Mouse (Mus musculus) hindbrain, embryonic 13.5 days (tissue): ENCODE results near the gene Naa50. TPM values are rescaled to one million over a fixed set of nuclear protein-coding genes. Genes with fewer than 3 reads are reported as not detected.

Experiments used
- ATAC-seq: fragments of 200-750 bp; cut with Nextera tagmentation; 2 replicates; pipeline ENCODE4 v1.8.0; 2017; ENCODE audit warnings: moderate TSS enrichment; ENCODE audit not compliant: low FRiP score
- H3K27ac ChIP-seq: fragments of 300-500 bp; sonication (generic); 2 replicates; pipeline ENCODE4 v1.5.1; 2015; ENCODE audit warnings: inconsistent platforms, mild to moderate bottlenecking, moderate library complexity
- H3K27me3 ChIP-seq: fragments of 300-500 bp; sonication (generic); 2 replicates; pipeline ENCODE4 v1.6.1; 2015; ENCODE audit warnings: mild to moderate bottlenecking, inconsistent platforms
- H3K36me3 ChIP-seq: fragments of 300-500 bp; sonication (generic); 2 replicates; pipeline ENCODE4 v1.6.1; 2015; ENCODE audit warnings: mild to moderate bottlenecking, inconsistent platforms
- H3K4me1 ChIP-seq: fragments of 300-500 bp; sonication (generic); replicated peaks from 2 replicates; pipeline ENCODE4 v1.6.1; 2015; ENCODE audit warnings: inconsistent platforms
- H3K4me2 ChIP-seq: fragments of 300-500 bp; sonication (generic); 2 replicates; pipeline ENCODE4 v1.6.1; 2015; ENCODE audit warnings: inconsistent platforms, mild to moderate bottlenecking, moderate library complexity
- H3K4me3 ChIP-seq: fragments of 300-500 bp; sonication (generic); 2 replicates; pipeline ENCODE4 v1.5.1; 2015; ENCODE audit warnings: mild to moderate bottlenecking, inconsistent platforms
- H3K9ac ChIP-seq: fragments of 300-500 bp; sonication (generic); 2 replicates; pipeline ENCODE4 v1.6.1; 2015; ENCODE audit warnings: mild to moderate bottlenecking, inconsistent platforms
- H3K9me3 ChIP-seq: fragments of 300-500 bp; sonication (generic); 2 replicates; pipeline ENCODE4 v1.6.1; 2016; ENCODE audit warnings: inconsistent platforms
- WGBS: fragments of 180-500 bp; shearing (Covaris S2); methylation state at CpG from one replicate; pipeline ENCODE4 v1.1.7; 2015; 5-methylcytosine and 5-hydroxymethylcytosine counted together
- polyA plus RNA-seq: library from polyadenylated mRNA; unstranded; fragments of >200 nt; fragmentation: Nextera tagmentation; extraction: Ambion mirVana; gene quantifications from 2 replicates; pipeline ENCODE4 v1.2.1, GENCODE M21; 2015

Gene Naa50
- polyA plus RNA-seq, 1 experiment from 2014 or later, result 65.8 TPM

- Histone ChIP-seq H3K27me3 (no peaks in the 10 kb centered on the region), H3K4me3 (no peak overlapping the region), H3K4me2 (no peak overlapping the region), H3K9ac (no peak overlapping the region), H3K9me3 (no peaks in the 10 kb centered on the region), H3K27ac (no peak overlapping the region), H3K4me1 (no peaks in the 10 kb centered on the region), H3K36me3 (peaks cover 16% of the 10 kb centered on the region)
- WGBS, result 72% methylated on average over 6 of the region's 6 CpGs
- ATAC-seq, result no peak
Measured at GRCm38 (mm10) chr16:44154497-44155057, 14.9 kb downstream of the Naa50 start.

- H3K9me3 ChIP-seq, result no peaks in the 10 kb centered on the region
- H3K27ac ChIP-seq, result no peak overlapping the region
- no peak overlapping the region for H3K4me3 ChIP-seq
- no peaks in the 10 kb centered on the region for H3K4me1 ChIP-seq
- no peaks in the 10 kb centered on the region for H3K27me3 ChIP-seq
- H3K4me2 ChIP-seq, result no peak overlapping the region
- WGBS, result 95% methylated on average over 7 of the region's 7 CpGs
- peaks cover 16% of the 10 kb centered on the region for H3K36me3 ChIP-seq
- no peak for ATAC-seq
- no peak overlapping the region for H3K9ac ChIP-seq
Measured at GRCm38 (mm10) chr16:44159325-44159724, 19.7 kb downstream of the Naa50 start.

- Histone ChIP-seq H3K9me3 (no peaks in the 10 kb centered on the region), H3K27me3 (no peaks in the 10 kb centered on the region), H3K36me3 (peaks cover 7% of the 10 kb centered on the region), H3K4me1 (no peaks in the 10 kb centered on the region), H3K27ac (no peak overlapping the region), H3K4me2 (no peak overlapping the region), H3K9ac (no peak overlapping the region), H3K4me3 (no peak overlapping the region)
- no peak for ATAC-seq
- WGBS, result 88% methylated on average over 2 of the region's 2 CpGs
Measured at GRCm38 (mm10) chr16:44163831-44164230, 24.2 kb downstream of the Naa50 start.

- Histone ChIP-seq H3K4me1 (no peaks in the 10 kb centered on the region), H3K4me3 (no peak overlapping the region), H3K4me2 (no peak overlapping the region), H3K27me3 (no peaks in the 10 kb centered on the region), H3K9me3 (no peaks in the 10 kb centered on the region), H3K36me3 (no peaks in the 10 kb centered on the region), H3K9ac (no peak overlapping the region), H3K27ac (no peak overlapping the region)
- WGBS, result 69% methylated on average over 3 of the region's 3 CpGs
- ATAC-seq, result no peak
Measured at GRCm38 (mm10) chr16:44165182-44165581, 25.6 kb downstream of the Naa50 start.

GRCm38 (mm10) chr16:44168990-44169389, 29.4 kb downstream of the Naa50 start:
- H3K4me3 ChIP-seq, result no peak overlapping the region
- 87% methylated on average over 4 of the region's 4 CpGs for WGBS
- no peak overlapping the region for H3K4me2 ChIP-seq
- H3K9me3 ChIP-seq, result no peaks in the 10 kb centered on the region
- no peaks in the 10 kb centered on the region for H3K27me3 ChIP-seq
- no peak for ATAC-seq
- H3K9ac ChIP-seq, result no peak overlapping the region
- no peak overlapping the region for H3K27ac ChIP-seq
- no peaks in the 10 kb centered on the region for H3K36me3 ChIP-seq
- peaks cover 7% of the 10 kb centered on the region for H3K4me1 ChIP-seq

GRCm38 (mm10) chr16:44172297-44173154, 32.9 kb downstream of the Naa50 start:
- Histone ChIP-seq H3K36me3 (no peaks in the 10 kb centered on the region), H3K4me2 (peak overlapping the region; percentile 75), H3K9me3 (no peaks in the 10 kb centered on the region), H3K9ac (peak overlapping the region; percentile 88), H3K4me1 (peaks cover 26% of the 10 kb centered on the region), H3K4me3 (peak overlapping the region; percentile 93), H3K27ac (peak overlapping the region; percentile 89), H3K27me3 (no peaks in the 10 kb centered on the region)
- under 1% methylated on average over 26 of the region's 26 CpGs for WGBS
- ATAC-seq, result peak; percentile 100

GRCm38 (mm10) chr16:44173155-44173941, 33.7 kb downstream of the Naa50 start, which contains the start of gene Usf3:
Gene Usf3, plus strand, starts transcription at chr16:44173246.
- no peaks in the 10 kb centered on the region for H3K27me3 ChIP-seq
- peak within 1 kb of the TSS; percentile 88 for H3K9ac ChIP-seq
- H3K9me3 ChIP-seq, result no peaks in the 10 kb centered on the region
- peak within 1 kb of the TSS; percentile 90 for H3K27ac ChIP-seq
- peak within 1 kb of the TSS; percentile 75 for H3K4me2 ChIP-seq
- H3K36me3 ChIP-seq, result no peaks in the 10 kb centered on the region
- WGBS, result under 1% methylated on average over 55 of the region's 77 CpGs
- peaks cover 26% of the 10 kb centered on the region for H3K4me1 ChIP-seq
- H3K4me3 ChIP-seq, result peak within 1 kb of the TSS; percentile 93
- peak; percentile 74 for ATAC-seq

GRCm38 (mm10) chr16:44173966-44174530, 34.4 kb downstream of the Naa50 start:
- 28% methylated on average over 7 of the region's 7 CpGs for WGBS
- no peaks in the 10 kb centered on the region for H3K9me3 ChIP-seq
- H3K27ac ChIP-seq, result peak overlapping the region; percentile 90; the same call in 1 of the 2 replicates
- H3K4me2 ChIP-seq, result peak overlapping the region; percentile 74
- no peaks in the 10 kb centered on the region for H3K27me3 ChIP-seq
- no peaks in the 10 kb centered on the region for H3K36me3 ChIP-seq
- peak overlapping the region; percentile 88 for H3K9ac ChIP-seq
- peak overlapping the region; percentile 93 for H3K4me3 ChIP-seq
- ATAC-seq, result no peak
- peaks cover 26% of the 10 kb centered on the region for H3K4me1 ChIP-seq

- peak overlapping the region; percentile 74; the same call in 1 of the 2 replicates for H3K4me2 ChIP-seq
- no peak for ATAC-seq
- H3K4me1 ChIP-seq, result peaks cover 26% of the 10 kb centered on the region
- H3K4me3 ChIP-seq, result 0 out of 2 replicates have a peak overlapping the region, but pooled peaks have one; percentile 4
- WGBS, result 88% methylated on average over 1 of the region's 1 CpGs
- no peak overlapping the region for H3K9ac ChIP-seq
- H3K36me3 ChIP-seq, result no peaks in the 10 kb centered on the region
- H3K27me3 ChIP-seq, result no peaks in the 10 kb centered on the region
- no peak overlapping the region for H3K27ac ChIP-seq
- H3K9me3 ChIP-seq, result no peaks in the 10 kb centered on the region
Measured at GRCm38 (mm10) chr16:44175001-44175400, 35.4 kb downstream of the Naa50 start.

GRCm38 (mm10) chr16:44176511-44176910, 36.9 kb downstream of the Naa50 start:
- H3K27ac ChIP-seq, result no peak overlapping the region
- H3K4me2 ChIP-seq, result no peak overlapping the region
- H3K9ac ChIP-seq, result no peak overlapping the region
- no peaks in the 10 kb centered on the region for H3K27me3 ChIP-seq
- no peak overlapping the region for H3K4me3 ChIP-seq
- no peaks in the 10 kb centered on the region for H3K9me3 ChIP-seq
- peaks cover under 1% of the 10 kb centered on the region; the same call in 1 of the 2 replicates for H3K36me3 ChIP-seq
- H3K4me1 ChIP-seq, result peaks cover 26% of the 10 kb centered on the region
- 97% methylated on average over 2 of the region's 2 CpGs for WGBS
- no peak for ATAC-seq

- Histone ChIP-seq H3K9ac (no peak overlapping the region), H3K4me2 (no peak overlapping the region), H3K4me3 (no peak overlapping the region), H3K4me1 (peaks cover 22% of the 10 kb centered on the region), H3K36me3 (peaks cover 4% of the 10 kb centered on the region; the same call in 1 of the 2 replicates), H3K27me3 (no peaks in the 10 kb centered on the region), H3K9me3 (no peaks in the 10 kb centered on the region), H3K27ac (no peak overlapping the region)
- WGBS, result 71% methylated on average over 1 of the region's 1 CpGs
- ATAC-seq, result no peak
Measured at GRCm38 (mm10) chr16:44178555-44178954, 38.9 kb downstream of the Naa50 start.

- Histone ChIP-seq H3K9ac (no peak overlapping the region), H3K27ac (no peak overlapping the region), H3K36me3 (peaks cover 4% of the 10 kb centered on the region; the same call in 1 of the 2 replicates), H3K4me2 (no peak overlapping the region), H3K4me1 (no peaks in the 10 kb centered on the region), H3K9me3 (no peaks in the 10 kb centered on the region), H3K4me3 (no peak overlapping the region), H3K27me3 (no peaks in the 10 kb centered on the region)
- ATAC-seq, result no peak
- 94% methylated on average over 1 of the region's 1 CpGs for WGBS
Measured at GRCm38 (mm10) chr16:44182597-44182996, 43.0 kb downstream of the Naa50 start.
